Mouse (Mus musculus) colon, adult 2 months (tissue): Measurements from ENCODE around the gene Zfc3h1. TPM values are rescaled to one million over a fixed set of nuclear protein-coding genes. Genes with fewer than 3 reads are reported as not detected.

Experiments
- polyA plus RNA-seq: library from polyadenylated mRNA; depleted of rRNA; stranded (reverse); fragments of >200 nt; gene quantifications from 2 replicates; pipeline ENCODE4 v1.2.3, GENCODE M21; 2012; rRNA removed

The Zfc3h1 gene
- 8.7 and 11.4 TPM in 2 replicates for polyA plus RNA-seq

DNA sequence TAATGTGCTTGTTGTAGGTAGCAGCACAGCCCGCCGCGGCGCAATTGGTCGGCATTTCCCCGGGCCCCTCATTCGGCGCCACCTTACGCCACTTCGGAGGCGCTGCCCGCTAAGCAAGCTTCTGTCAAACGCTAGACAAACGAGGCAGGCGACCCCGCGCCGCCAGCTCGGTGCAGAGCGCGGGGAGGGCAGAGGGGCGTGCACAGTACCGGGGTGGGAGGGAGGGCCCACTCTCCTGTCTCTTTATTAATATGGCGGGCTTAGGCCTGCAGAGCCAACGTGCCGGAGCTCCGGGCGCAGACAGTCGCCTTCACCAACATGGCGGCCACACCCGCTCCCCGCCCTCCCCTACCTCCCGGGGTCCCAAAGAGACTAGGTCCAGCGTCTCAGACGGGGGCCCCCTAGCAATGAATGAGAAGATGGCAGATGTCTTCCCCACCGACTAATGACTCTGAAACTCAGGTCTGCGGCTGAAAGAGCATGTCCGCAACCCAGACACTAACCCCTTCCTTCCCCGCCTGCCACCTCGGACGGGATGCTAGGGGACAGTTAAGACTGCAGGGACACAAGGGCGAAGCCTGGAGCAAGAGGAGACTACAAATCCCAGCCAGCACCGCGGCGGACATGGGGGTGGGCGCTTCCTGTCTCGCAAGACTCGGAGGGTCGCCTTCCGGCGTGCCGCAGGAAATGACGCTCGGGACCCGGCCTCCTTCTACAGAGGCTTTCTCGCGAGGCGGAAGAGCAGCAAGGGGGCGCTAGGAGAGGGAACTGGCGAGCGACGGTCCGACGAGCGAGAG, at the start of gene Zfc3h1, which contains the start of gene Thap2:
TSS of gene Zfc3h1 (plus strand) at position 739 of the 797 bp plus-strand sequence.
TSS of gene Thap2 (minus strand) at position 223 of the 797 bp plus-strand sequence.

DNA sequence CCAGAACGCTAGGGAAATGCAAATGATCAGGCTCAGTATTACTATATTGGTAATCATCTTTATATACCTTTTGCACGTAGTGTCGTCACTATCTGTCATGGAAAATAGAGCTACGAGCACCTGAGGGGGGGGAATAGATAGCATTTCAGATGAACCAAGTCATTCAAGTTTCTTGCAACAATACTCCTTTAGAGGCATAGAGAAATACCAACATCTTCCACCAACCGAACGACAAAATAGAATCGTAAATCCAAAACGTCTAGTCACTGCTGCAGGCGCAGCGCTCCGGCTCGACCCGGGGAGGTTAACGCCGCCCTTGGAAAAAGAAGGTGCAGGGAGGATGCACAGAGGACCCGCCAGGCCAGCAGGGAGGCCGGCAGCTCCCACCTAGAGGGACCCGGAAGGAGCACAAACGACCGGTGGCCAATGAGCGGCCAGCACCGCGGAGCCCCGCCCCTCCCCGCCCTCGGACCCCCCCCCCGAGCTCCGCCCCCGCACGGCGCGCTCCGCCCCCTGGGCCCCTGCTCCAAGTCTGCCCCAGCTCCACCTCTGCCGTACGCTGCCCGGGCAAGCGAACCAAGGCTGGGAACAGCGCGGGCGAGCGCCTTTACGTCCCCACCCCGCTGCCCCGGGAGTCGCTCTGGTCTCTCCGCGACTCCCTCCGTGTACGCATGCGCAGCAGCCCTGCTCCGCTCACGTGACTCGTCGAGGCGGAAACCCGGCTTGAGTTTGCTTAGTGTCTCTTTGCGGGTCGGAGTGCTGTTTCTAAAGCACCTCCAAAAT, 22.7 kb upstream of the Zfc3h1 start, which contains the start of gene Tmem19:
TSS of gene Tmem19 (minus strand) at position 662 of the 783 bp plus-strand sequence.

Other genes with a start within 250 kb of the Zfc3h1 start
- not detected in 2 replicates for gene Tph2, start 199.9 kb upstream of the Zfc3h1 start, polyA plus RNA-seq
- 3.3 and 4.7 TPM in 2 replicates for gene Tbc1d15, start 133.5 kb upstream of the Zfc3h1 start, polyA plus RNA-seq
- gene Rab21, start 69.4 kb upstream of the Zfc3h1 start, polyA plus RNA-seq: 58.5 and 62.1 TPM in 2 replicates
- gene Tmem19, start 22.5 kb upstream of the Zfc3h1 start, polyA plus RNA-seq: 15.0 and 19.5 TPM in 2 replicates
- 6.3 and 7.4 TPM in 2 replicates for gene Thap2, start 516 bp upstream of the Zfc3h1 start, polyA plus RNA-seq
- not detected in 2 replicates for gene A930009A15Rik, start 185.0 kb downstream of the Zfc3h1 start, polyA plus RNA-seq
- gene Lgr5, start 202.8 kb downstream of the Zfc3h1 start, polyA plus RNA-seq: 6.4 and 7.1 TPM in 2 replicates